Mouse (Mus musculus) kidney, adult 2 months (tissue): ENCODE data around the gene Txnip. TPM values are rescaled to one million over a fixed set of nuclear protein-coding genes. Genes with fewer than 3 reads are reported as not detected.
A peak's percentile ranks its signal among the peaks of the same experiment; 100 is the strongest.

ENCODE experiments used
- DNase-seq: peaks from one replicate; pipeline ENCODE4 v3.0.0; 2021
- H3K27ac ChIP-seq: fragments of 200-500 bp; 2 replicates; pipeline ENCODE4 v1.5.1; 2012; ENCODE audit warnings: low read depth, low read length, control low read depth, inconsistent platforms; ENCODE audit not compliant: insufficient read depth
- H3K27me3 ChIP-seq: fragments of 200-500 bp; replicated peaks from 2 replicates; pipeline ENCODE4 v1.6.1; 2012; ENCODE audit warnings: mild to moderate bottlenecking, moderate library complexity, low read length, inconsistent platforms; ENCODE audit not compliant: control insufficient read depth, insufficient read depth
- H3K36me3 ChIP-seq: fragments of 200-500 bp; 2 replicates; pipeline ENCODE4 v1.6.1; 2012; ENCODE audit warnings: mild to moderate bottlenecking, moderate library complexity, low read length, inconsistent platforms; ENCODE audit not compliant: control insufficient read depth, insufficient read depth
- H3K4me1 ChIP-seq: fragments of 200-500 bp; 2 replicates; pipeline ENCODE4 v1.6.1; 2011; ENCODE audit warnings: low read length; ENCODE audit not compliant: control insufficient read depth, insufficient read depth
- H3K4me3 ChIP-seq: fragments of 200-500 bp; 2 replicates; pipeline ENCODE4 v1.5.1; 2011; ENCODE audit warnings: mild to moderate bottlenecking, low read depth, low read length, control low read depth; ENCODE audit not compliant: insufficient read depth
- CTCF ChIP-seq: fragments of 200-500 bp; conservative IDR thresholded peaks from 2 replicates; pipeline ENCODE4 v1.5.1; 2011; ENCODE audit warnings: low read depth, mild to moderate bottlenecking, control low read depth, low read length, moderate library complexity, mixed read lengths; ENCODE audit not compliant: insufficient read depth, insufficient read length
- POLR2A ChIP-seq: fragments of 200-500 bp; IDR thresholded peaks from one replicate; pipeline ENCODE4 v1.6.1; 2011; ENCODE audit warnings: low read depth, low read length, control low read depth
- WGBS: fragments of 180-500 bp; shearing (Covaris S2); methylation state at CpG from one replicate; pipeline ENCODE4 v1.1.7; 2018; 5-methylcytosine and 5-hydroxymethylcytosine counted together
- polyA plus RNA-seq: library from polyadenylated mRNA; depleted of rRNA; stranded (reverse); fragments of >200 nt; gene quantifications from 2 replicates; pipeline ENCODE4 v1.2.3, GENCODE M21; 2012

Txnip gene
- polyA plus RNA-seq, 1 experiment, result 518 TPM

GRCm38 (mm10) chr3:96563267-96563666 is 5.5 kb downstream of the Txnip start:
- no peak overlapping the region for H3K4me3 ChIP-seq
- H3K36me3 ChIP-seq, result peaks cover 28% of the 10 kb centered on the region
- H3K27ac ChIP-seq, result peak overlapping the region; percentile 5
- no peak for TF ChIP-seq CTCF
- peaks cover 24% of the 10 kb centered on the region for H3K4me1 ChIP-seq
- peak; percentile 43 for DNase-seq
- no peaks in the 10 kb centered on the region for H3K27me3 ChIP-seq
- 72% methylated on average over 8 of the region's 8 CpGs for WGBS

GRCm38 (mm10) chr3:96563911-96564632 is 6.3 kb downstream of the Txnip start:
- peaks cover 25% of the 10 kb centered on the region for H3K36me3 ChIP-seq
- DNase-seq, result peak; percentile 75
- H3K27me3 ChIP-seq, result no peaks in the 10 kb centered on the region
- TF ChIP-seq CTCF (no peak), POLR2A (no peak)
- WGBS, result 11% methylated on average over 10 of the region's 10 CpGs
- H3K4me1 ChIP-seq, result peaks cover 24% of the 10 kb centered on the region
- H3K4me3 ChIP-seq, result no peak overlapping the region
- peak overlapping the region; percentile 88 for H3K27ac ChIP-seq

GRCm38 (mm10) chr3:96564633-96565032 is 6.9 kb downstream of the Txnip start:
- TF ChIP-seq CTCF, result no peak
- TF ChIP-seq POLR2A, result no peak
- peak; percentile 79 for DNase-seq
- H3K27me3 ChIP-seq, result no peaks in the 10 kb centered on the region
- peak overlapping the region; percentile 88 for H3K27ac ChIP-seq
- no peak overlapping the region for H3K4me3 ChIP-seq
- H3K36me3 ChIP-seq, result peaks cover 20% of the 10 kb centered on the region
- H3K4me1 ChIP-seq, result peaks cover 24% of the 10 kb centered on the region
- WGBS, result 28% methylated on average over 7 of the region's 7 CpGs

DNA sequence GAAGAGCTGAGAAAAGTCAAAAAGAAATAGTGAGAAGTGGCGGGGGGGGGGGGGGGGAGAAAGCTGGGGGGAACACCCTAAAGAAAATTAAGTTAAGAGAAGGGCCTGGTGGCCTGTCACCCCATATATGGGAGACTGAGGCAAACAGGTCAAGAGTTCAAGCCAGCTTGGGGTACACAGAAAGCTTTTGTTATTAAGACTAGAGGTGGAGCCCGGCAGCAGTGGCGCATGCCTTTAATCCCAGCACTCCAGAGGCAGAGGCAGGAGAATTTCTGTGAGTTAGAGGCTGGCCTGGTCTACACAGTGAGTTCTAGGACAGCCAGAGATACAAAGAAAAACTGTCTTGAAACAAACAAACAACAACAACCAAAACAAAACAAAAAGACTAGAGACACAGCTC is 7.3 kb downstream of the Txnip start:
- no peaks in the 10 kb centered on the region for H3K27me3 ChIP-seq
- DNase-seq, result no peak
- WGBS, result 68% methylated on average over 3 of the region's 3 CpGs
- no peak for TF ChIP-seq POLR2A
- no peak for TF ChIP-seq CTCF
- H3K4me3 ChIP-seq, result no peak overlapping the region
- peaks cover 24% of the 10 kb centered on the region for H3K4me1 ChIP-seq
- H3K36me3 ChIP-seq, result peaks cover 15% of the 10 kb centered on the region
- peak overlapping the region; percentile 61 for H3K27ac ChIP-seq

- TF ChIP-seq POLR2A (peak; percentile 29), CTCF (no peak)
These were observed 9.1 kb downstream of the Txnip start for GRCm38 (mm10) chr3:96566661-96567450.

DNA sequence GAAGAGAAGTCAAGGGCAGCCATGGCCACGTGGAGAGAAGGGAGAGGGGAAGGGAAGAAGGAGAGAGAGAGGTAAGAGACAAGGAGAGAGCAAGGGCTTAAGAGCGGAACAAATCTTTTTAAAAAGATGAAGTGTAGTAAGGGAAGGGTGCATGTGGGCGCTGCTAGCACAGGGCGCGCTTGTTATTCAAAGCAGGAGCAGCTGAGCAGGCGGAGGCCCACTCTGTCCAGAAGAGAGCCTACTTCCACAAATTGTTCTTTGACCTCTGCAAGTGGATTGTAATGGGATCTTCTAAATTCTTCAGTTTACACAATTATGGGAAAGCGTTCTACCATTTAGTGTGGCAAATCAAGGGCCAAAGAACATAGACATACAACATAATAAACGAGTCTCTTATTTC is 10.8 kb downstream of the Txnip start:
- WGBS, result 69% methylated on average over 8 of the region's 8 CpGs
- H3K27ac ChIP-seq, result peak overlapping the region; percentile 35; the same call in 1 of the 2 replicates
- H3K4me3 ChIP-seq, result no peak overlapping the region
- DNase-seq, result no peak
- H3K27me3 ChIP-seq, result no peaks in the 10 kb centered on the region
- peaks cover 44% of the 10 kb centered on the region for H3K4me1 ChIP-seq
- H3K36me3 ChIP-seq, result no peaks in the 10 kb centered on the region
- TF ChIP-seq POLR2A (no peak), CTCF (no peak)

More at GRCm38 (mm10) chr3:96566661-96567450, 9.1 kb downstream of the Txnip start:
- Histone ChIP-seq H3K27ac (peak overlapping the region; percentile 32), H3K36me3 (no peaks in the 10 kb centered on the region), H3K4me3 (no peak overlapping the region), H3K27me3 (no peaks in the 10 kb centered on the region), H3K4me1 (peaks cover 36% of the 10 kb centered on the region)
- DNase-seq, result peak; percentile 82
- 58% methylated on average over 8 of the region's 8 CpGs for WGBS

DNA sequence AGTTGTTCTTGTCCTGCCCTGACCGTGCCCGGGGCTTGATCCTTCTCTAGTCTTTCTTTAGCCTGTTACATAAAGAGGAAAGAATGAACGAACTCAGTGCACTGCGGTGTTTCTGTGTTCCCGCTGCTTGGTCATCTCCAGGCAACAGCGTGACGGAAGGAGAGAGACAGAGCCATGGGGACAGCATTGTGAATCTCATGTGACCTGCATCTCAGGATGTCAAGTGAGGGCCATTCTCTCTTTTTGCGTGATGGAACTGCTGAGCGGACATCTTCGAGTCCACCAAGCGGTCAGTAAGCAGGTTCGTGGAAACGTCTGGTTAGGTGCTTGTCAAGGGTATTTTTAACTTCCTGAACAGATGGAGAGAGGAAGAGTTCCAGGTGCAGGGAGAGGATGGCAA is 11.7 kb downstream of the Txnip start:
- WGBS, result 88% methylated on average over 13 of the region's 13 CpGs
- no peaks in the 10 kb centered on the region for H3K27me3 ChIP-seq
- no peaks in the 10 kb centered on the region for H3K36me3 ChIP-seq
- no peak overlapping the region for H3K4me3 ChIP-seq
- no peak for DNase-seq
- H3K4me1 ChIP-seq, result peaks cover 44% of the 10 kb centered on the region
- no peak overlapping the region for H3K27ac ChIP-seq
- TF ChIP-seq CTCF, result no peak
- TF ChIP-seq POLR2A, result no peak
